Mouse (Mus musculus): ENCODE data around the gene Gtf2h1.

DNA sequence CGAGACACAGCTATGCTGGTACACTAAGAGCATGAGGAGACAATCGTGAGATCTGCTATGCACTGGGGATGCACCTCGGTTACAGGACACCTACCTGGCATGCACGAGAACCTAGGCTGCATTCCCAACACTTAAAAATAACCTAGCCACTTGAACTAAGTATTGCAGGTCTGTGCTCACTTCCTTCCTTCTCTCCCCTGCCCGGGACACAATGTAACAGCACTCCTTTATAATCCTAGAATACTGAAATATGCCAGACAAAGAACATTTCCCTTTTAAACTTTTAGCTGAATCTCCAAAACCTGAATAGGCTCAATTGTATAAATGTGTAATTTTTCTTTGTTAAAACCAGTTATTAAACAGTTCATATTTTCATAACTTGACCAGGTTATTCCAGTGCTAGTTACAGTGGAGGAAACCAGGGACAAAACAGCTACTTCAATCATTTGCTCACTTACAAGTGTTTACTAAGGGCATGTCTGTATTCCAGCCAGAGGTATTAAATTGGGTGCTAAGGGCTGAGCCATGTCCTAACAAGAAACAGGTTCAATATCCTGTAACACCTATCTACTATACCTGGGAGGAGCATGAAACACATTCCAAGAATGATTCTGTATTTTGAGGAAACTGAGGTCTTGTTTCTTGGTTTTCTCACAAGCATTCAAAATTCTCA, 6.6 kb upstream of the Gtf2h1 start:
- TF ChIP-seq CTCF (IDR thresholded peaks at IDR 0.05; ENCODE audit: low read depth) (no peak), EP300 (optimal IDR thresholded peaks at IDR 0.05) (no peak)
